Mouse (Mus musculus) hindbrain, embryonic 12.5 days (tissue): Measurements from ENCODE around the gene Smim27. TPM values are rescaled to one million over a fixed set of nuclear protein-coding genes. Genes with fewer than 3 reads are reported as not detected.
A peak's percentile ranks its signal among the peaks of the same experiment; 100 is the strongest.

Experiments used
- ATAC-seq: fragments of 200-750 bp; cut with Nextera tagmentation; 2 replicates; pipeline ENCODE4 v1.8.0; 2017; ENCODE audit warnings: moderate TSS enrichment; ENCODE audit not compliant: low FRiP score
- H3K27ac ChIP-seq: fragments of 300-500 bp; sonication (generic); 2 replicates; pipeline ENCODE4 v1.5.1; 2016; ENCODE audit warnings: mild to moderate bottlenecking
- H3K27me3 ChIP-seq: fragments of 300-500 bp; sonication (generic); 2 replicates; pipeline ENCODE4 v1.6.1; 2016; ENCODE audit warnings: mild to moderate bottlenecking
- H3K36me3 ChIP-seq: fragments of 300-500 bp; sonication (generic); 2 replicates; pipeline ENCODE4 v1.6.1; 2016; ENCODE audit warnings: mild to moderate bottlenecking
- H3K4me1 ChIP-seq: fragments of 300-500 bp; sonication (generic); 2 replicates; pipeline ENCODE4 v1.6.1; 2016
- H3K4me2 ChIP-seq: fragments of 300-500 bp; sonication (generic); replicated peaks from 2 replicates; pipeline ENCODE4 v1.6.1; 2016; ENCODE audit warnings: mild to moderate bottlenecking
- H3K4me3 ChIP-seq: fragments of 300-500 bp; sonication (generic); 2 replicates; pipeline ENCODE4 v1.5.1; 2016; ENCODE audit warnings: mild to moderate bottlenecking
- H3K9ac ChIP-seq: fragments of 300-500 bp; sonication (generic); 2 replicates; pipeline ENCODE4 v1.6.1; 2016; ENCODE audit warnings: mild to moderate bottlenecking, moderate library complexity
- H3K9me3 ChIP-seq: fragments of 300-500 bp; sonication (generic); replicated peaks from 2 replicates; pipeline ENCODE4 v1.6.1; 2016; ENCODE audit warnings: mild to moderate bottlenecking
- WGBS: fragments of 180-500 bp; shearing (Covaris S2); methylation state at CpG from one replicate; pipeline ENCODE4 v1.1.7; 2016; 5-methylcytosine and 5-hydroxymethylcytosine counted together
- polyA plus RNA-seq: library from polyadenylated mRNA; unstranded; fragments of >200 nt; fragmentation: Nextera tagmentation; extraction: Ambion mirVana; gene quantifications from 2 replicates; pipeline ENCODE4 v1.2.1, GENCODE M21; 2016

Smim27 gene
- polyA plus RNA-seq, 1 experiment from 2014 or later, result 23.6 TPM

DNA sequence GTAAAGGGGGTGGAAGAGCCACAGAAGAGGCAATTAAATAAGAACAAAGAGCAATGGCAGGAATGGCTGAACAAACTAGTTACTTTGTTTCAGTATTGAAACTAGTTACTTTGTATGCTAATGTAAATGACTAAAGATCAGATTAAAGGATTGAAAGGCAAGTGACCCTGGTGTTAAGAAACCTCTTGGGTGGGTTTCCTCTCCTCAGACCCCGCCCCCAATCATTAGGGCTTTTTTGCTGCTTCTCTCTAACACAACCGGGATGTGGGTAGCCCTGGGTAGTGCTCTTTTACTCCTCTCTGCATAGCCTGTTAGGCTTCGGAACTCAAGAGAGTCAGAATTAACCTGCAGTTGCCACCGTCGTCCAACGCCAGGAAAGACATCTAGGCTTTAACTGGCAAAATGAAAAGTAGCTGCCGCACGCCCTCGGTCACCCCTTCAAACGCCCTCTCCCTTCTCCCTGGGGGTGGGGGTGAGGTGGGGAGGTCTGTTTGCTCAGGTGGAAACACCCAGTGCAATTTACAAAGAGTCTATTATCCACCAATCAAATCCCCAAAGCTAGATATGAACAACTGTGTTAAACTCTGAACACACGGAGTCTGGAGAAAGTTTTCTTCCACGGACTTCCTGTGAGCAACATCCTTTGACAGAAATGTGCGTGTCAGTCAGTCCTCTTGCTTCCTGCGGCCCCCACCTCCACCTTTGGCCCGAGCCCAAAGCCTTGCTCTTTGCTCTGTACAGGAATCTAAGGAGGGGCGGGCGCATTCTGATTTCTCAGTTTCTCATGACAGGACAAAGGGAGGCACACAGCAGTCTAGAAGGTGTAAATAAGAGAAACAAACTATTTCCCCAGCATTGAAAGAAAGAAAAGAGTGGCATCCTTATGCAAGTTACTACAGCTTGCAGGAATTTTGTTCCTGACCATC, 30.6 kb upstream of the Smim27 start:
- Histone ChIP-seq H3K36me3 (no peaks in the 10 kb centered on the region), H3K27ac (no peak overlapping the region), H3K4me3 (peak overlapping the region; percentile 40), H3K27me3 (no peaks in the 10 kb centered on the region), H3K4me1 (peaks cover 14% of the 10 kb centered on the region), H3K4me2 (peak overlapping the region; percentile 78), H3K9me3 (no peaks in the 10 kb centered on the region), H3K9ac (peak overlapping the region; percentile 46)
- ATAC-seq, result 0 out of 2 replicates have a peak, but pooled peaks have one; percentile 61
- 4% methylated on average over 17 of the region's 17 CpGs for WGBS

DNA sequence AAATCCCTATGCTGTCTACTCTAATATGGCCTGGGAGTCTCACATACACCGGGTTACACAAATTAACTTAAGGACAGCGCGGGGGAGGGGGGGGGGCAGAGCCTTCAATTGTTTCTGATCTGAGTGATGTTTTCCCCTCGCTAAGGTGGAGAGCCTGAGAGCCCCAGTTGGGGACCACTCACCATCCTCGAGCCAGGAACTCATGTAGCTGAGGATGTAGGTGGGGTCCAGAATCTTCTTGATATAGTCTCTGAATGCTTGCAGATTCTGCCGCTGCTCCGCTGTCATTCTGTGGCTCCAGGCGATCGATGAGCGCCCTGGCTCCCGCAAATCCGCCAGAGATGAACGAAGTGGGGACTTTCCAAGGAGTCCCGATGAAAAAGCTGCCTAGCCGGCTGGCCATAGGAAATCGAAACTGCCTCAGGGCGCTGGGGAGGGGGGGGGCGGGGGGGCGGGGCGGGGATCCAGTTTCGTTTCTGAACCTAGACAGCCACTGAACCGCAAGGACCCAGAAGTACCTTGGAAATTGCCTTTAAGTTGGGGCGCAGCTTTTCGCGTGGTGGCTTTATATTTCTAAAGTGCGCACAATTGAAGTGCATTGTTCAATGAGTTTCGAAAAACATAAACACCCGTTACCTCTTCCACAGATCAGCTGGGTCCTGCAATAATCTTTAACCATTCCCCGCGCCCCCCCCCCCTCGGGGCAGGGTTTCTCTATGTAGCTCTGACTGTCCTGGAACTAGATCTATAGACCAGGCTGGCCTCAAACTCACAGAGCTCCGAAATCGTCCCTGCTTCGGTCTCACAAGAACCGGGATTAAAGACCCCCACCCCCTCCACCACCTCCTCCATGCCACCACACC, 29.7 kb upstream of the Smim27 start, which contains the start of gene Ddx58:
Ddx58 (minus strand) TSS at position 420 of the 863 bp plus-strand sequence.
- Histone ChIP-seq H3K9ac (peak within 1 kb of the TSS; percentile 46), H3K27ac (no peak within 1 kb of the TSS), H3K27me3 (no peaks in the 10 kb centered on the region), H3K36me3 (no peaks in the 10 kb centered on the region), H3K9me3 (no peaks in the 10 kb centered on the region), H3K4me1 (peaks cover 14% of the 10 kb centered on the region), H3K4me2 (peak within 1 kb of the TSS; percentile 78), H3K4me3 (peak within 1 kb of the TSS; percentile 40)
- ATAC-seq, result peak; percentile 52
- 5% methylated on average over 29 of the region's 35 CpGs for WGBS

DNA sequence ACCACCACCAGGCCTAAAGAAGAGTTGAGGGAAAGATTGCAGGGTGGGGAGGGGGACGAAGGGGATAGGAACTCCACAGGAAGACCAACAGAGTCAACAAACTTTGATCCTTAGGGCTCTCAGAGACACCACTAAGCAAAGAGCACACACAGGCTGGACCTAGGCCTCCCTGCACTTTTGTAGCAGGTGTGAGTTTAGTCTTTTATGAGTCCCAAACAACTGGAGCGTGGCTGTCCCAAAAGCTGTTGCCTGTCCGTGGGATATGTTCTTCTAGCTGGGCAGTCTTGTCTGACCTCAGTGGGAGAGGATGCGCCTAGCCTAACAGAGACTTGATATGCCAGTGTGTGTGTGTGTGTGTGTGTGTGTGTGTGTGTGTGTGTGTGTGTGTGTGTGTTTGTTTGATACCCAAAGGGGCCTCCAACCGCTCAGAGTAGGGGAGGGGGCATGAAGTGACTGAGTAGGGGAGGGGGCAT, 29.1 kb upstream of the Smim27 start:
- Histone ChIP-seq H3K27me3 (no peaks in the 10 kb centered on the region), H3K4me1 (peaks cover 14% of the 10 kb centered on the region), H3K4me3 (peak overlapping the region; percentile 40), H3K9me3 (no peaks in the 10 kb centered on the region), H3K4me2 (peak overlapping the region; percentile 78), H3K9ac (no peak overlapping the region), H3K36me3 (no peaks in the 10 kb centered on the region), H3K27ac (no peak overlapping the region)
- ATAC-seq, result peak; percentile 43; the same call in 1 of the 2 replicates
- 46% methylated on average over 5 of the region's 5 CpGs for WGBS

DNA sequence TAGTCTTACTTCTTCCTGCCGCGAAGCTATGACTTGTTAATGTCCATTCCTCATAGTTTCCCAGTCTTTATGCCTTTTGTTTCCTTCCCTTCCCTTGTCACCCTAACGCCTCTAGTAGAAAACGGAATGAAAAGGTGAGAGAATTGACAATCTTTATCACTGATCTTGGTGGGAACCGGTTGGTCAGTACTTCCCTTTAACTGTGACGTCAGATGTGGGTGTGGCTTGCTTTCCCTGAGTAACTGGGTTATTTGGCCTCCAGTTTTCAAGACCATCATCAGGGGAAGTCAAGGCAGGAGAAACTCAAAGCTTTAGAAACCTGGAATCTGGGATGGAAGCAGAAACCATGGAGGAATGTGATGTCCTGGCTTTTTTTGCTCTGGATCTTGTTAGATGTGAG, 27.5 kb upstream of the Smim27 start:
- no peak for ATAC-seq
- Histone ChIP-seq H3K4me1 (peaks cover 14% of the 10 kb centered on the region), H3K36me3 (no peaks in the 10 kb centered on the region), H3K27ac (no peak overlapping the region), H3K4me3 (no peak overlapping the region), H3K27me3 (no peaks in the 10 kb centered on the region), H3K9ac (no peak overlapping the region), H3K4me2 (no peak overlapping the region), H3K9me3 (no peaks in the 10 kb centered on the region)
- WGBS, result 51% methylated on average over 6 of the region's 6 CpGs

DNA sequence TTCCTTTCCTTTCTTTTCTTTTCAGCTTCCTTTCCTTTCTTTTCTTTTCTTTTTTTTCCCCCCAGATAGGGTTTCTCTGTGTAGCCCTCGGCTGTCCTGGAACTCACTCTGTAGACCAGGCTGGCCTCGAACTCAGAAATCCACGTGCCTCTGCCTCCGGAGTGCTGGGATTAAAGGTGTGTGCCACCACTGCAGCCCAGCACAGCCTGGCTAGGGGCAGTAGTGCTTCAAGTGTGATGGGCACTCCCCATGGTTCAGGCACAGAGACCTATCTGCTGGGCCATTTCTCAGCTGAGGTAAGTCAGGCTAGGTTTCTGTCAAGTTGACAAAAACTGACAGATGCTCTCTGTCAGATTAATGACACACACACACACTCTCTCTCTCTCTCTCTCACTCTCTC, 26.4 kb upstream of the Smim27 start:
- Histone ChIP-seq H3K4me3 (no peak overlapping the region), H3K27ac (no peak overlapping the region), H3K4me1 (peaks cover 14% of the 10 kb centered on the region), H3K27me3 (no peaks in the 10 kb centered on the region), H3K9me3 (no peaks in the 10 kb centered on the region), H3K9ac (no peak overlapping the region), H3K4me2 (no peak overlapping the region), H3K36me3 (no peaks in the 10 kb centered on the region)
- WGBS, result 80% methylated on average over 4 of the region's 4 CpGs
- ATAC-seq, result no peak

DNA sequence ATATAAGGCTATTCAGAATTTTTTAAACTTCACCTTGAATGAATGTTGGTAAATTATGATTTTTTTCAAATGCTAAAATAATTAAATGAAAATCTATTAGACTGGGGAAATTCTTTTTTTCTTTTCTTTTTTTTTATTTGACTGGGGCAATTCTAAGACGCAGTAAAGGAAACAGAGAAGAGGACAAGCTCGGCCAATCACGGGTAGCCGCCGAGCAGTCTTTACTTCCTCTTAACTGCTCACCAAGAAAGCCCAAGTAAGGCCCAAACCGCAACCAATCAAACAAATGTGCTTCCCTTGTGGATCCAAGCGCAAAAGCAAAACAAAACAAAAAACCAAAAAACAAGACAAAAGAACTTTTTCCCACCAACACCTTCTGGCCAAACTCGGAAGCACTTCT, 25.3 kb upstream of the Smim27 start:
- no peak overlapping the region for H3K4me2 ChIP-seq
- H3K27ac ChIP-seq, result no peak overlapping the region
- no peak overlapping the region for H3K4me3 ChIP-seq
- H3K36me3 ChIP-seq, result no peaks in the 10 kb centered on the region
- no peaks in the 10 kb centered on the region for H3K9me3 ChIP-seq
- ATAC-seq, result no peak
- no peak overlapping the region for H3K9ac ChIP-seq
- H3K4me1 ChIP-seq, result peaks cover 9% of the 10 kb centered on the region
- 86% methylated on average over 8 of the region's 8 CpGs for WGBS
- H3K27me3 ChIP-seq, result no peaks in the 10 kb centered on the region

DNA sequence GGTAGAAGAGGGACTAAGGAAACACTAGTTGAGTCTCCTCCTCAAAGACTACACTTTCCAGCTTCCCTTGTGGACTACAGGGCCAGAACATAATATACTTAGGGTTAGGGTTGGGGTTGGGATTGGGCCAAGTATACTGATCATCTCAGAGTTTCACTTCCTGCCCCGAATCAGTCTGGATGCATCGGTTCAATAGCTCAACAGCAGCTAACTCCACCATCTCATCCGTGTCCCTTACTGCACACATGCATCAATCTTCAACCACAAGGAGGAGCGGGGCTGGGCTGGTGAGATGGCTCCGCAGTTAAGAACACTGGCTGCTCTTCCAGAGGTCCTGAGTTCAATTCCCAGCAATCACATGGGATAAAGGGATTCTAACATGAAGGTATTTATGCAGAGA, 18.4 kb upstream of the Smim27 start:
- ATAC-seq, result no peak
- Histone ChIP-seq H3K9ac (no peak overlapping the region), H3K27me3 (no peaks in the 10 kb centered on the region), H3K4me3 (no peak overlapping the region), H3K36me3 (no peaks in the 10 kb centered on the region), H3K9me3 (no peaks in the 10 kb centered on the region), H3K4me1 (no peaks in the 10 kb centered on the region), H3K4me2 (no peak overlapping the region), H3K27ac (no peak overlapping the region)
- WGBS, result 90% methylated on average over 5 of the region's 5 CpGs

DNA sequence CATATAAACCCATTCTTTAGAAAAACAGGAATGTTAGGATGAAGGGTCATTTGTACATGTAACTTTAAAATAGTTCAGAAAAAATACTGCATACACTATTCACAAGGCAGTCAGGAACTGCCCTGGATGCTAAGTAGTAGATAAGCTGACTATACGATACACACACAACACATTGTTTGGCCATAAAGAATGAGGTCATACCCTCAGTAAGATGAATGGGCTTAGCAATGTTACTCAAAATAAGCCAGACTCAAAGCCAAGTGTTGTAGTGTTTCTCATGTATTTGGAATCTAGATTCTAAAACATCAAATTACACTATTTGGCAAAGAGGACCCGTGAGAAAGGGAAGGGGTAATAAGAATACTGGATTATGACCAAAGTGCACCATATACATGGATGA, 15.6 kb upstream of the Smim27 start:
- no peak overlapping the region for H3K4me3 ChIP-seq
- H3K27me3 ChIP-seq, result no peaks in the 10 kb centered on the region
- H3K4me1 ChIP-seq, result no peaks in the 10 kb centered on the region
- no peak overlapping the region for H3K27ac ChIP-seq
- H3K9me3 ChIP-seq, result no peaks in the 10 kb centered on the region
- 85% methylated on average over 2 of the region's 2 CpGs for WGBS
- no peak overlapping the region for H3K9ac ChIP-seq
- no peak overlapping the region for H3K4me2 ChIP-seq
- peaks cover 10% of the 10 kb centered on the region; the same call in 1 of the 2 replicates for H3K36me3 ChIP-seq
- ATAC-seq, result no peak

DNA sequence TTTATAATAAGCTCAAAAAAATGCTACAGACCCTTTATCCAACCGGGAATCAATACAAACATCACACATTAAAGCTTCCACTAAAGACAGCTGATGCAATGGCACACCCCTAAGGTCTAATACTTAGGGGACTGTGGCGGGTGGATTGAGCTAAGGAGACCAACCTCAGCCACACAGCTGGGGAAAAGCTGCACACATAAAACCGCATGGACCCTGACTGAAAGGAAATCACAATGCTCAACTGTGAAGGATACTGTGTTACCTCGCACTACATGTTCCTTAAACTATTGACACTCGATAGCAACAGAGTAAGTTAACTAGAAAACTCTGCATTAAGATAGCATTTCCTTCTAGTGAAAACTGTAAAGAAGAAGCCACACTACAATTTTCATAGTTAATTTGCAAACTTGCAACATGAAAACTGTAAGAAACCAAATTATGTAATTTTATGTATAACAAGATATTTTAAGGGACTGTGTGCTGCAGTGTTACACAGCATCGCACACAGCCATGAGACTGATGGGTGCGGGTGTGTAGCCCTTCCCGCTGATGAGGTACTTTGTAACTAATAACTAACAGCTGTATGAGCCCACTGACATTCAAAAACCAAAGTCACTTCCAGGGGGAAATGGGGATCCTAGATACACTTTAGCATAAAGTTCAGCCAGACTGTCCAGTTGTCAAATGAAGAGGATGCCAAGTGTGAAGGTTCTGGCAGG, 14.8 kb upstream of the Smim27 start:
- no peaks in the 10 kb centered on the region for H3K9me3 ChIP-seq
- H3K4me3 ChIP-seq, result no peak overlapping the region
- WGBS, result 86% methylated on average over 8 of the region's 8 CpGs
- no peak overlapping the region for H3K9ac ChIP-seq
- no peaks in the 10 kb centered on the region for H3K4me1 ChIP-seq
- H3K27ac ChIP-seq, result no peak overlapping the region
- no peaks in the 10 kb centered on the region for H3K27me3 ChIP-seq
- ATAC-seq, result no peak
- peaks cover 15% of the 10 kb centered on the region for H3K36me3 ChIP-seq
- H3K4me2 ChIP-seq, result no peak overlapping the region

DNA sequence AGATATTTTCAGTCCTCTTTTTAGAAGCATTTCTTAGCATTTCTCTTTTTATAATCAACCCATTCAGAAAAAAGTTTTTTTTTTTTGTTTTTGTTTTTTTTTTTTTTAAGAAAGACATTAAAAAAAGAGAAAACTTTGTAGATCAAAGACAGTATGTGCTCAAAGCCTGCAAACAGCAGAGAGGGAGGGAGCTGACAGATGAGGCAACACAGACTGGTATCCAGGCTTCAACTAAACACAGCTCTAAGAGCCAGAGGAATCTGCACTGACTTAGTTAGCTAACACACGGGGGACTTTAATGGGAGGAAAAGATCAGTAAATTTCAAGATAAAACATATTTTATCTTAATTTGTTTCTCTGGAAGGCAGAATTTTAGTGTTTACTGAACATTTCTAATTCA, 5.1 kb upstream of the Smim27 start:
- Histone ChIP-seq H3K27me3 (no peaks in the 10 kb centered on the region), H3K9me3 (no peaks in the 10 kb centered on the region), H3K4me2 (no peak overlapping the region), H3K27ac (no peak overlapping the region), H3K4me3 (no peak overlapping the region), H3K36me3 (peaks cover 39% of the 10 kb centered on the region), H3K4me1 (peaks cover 18% of the 10 kb centered on the region), H3K9ac (no peak overlapping the region)
- WGBS, result 97% methylated on average over 1 of the region's 1 CpGs
- ATAC-seq, result no peak

DNA sequence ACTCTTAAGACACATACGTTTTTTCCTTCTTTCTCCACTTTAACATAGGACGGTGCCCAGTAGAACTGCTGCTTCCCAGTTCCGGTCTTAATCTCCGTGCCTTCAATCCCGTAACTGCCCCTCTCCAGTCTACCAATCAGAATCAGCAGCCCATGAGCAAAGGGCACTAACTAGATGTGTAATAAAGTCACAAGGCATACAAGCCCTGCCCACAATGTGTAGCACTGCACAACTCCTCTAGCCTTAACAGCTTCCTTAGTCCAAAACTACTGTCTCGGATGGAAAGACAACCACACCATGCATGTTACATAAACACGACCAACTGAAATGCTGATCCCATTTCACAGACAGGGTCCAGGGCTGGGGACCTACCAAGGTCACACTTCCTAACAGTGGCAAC, 1.7 kb upstream of the Smim27 start:
- peak; percentile 3 for ATAC-seq
- peak overlapping the region; percentile 82 for H3K9ac ChIP-seq
- H3K27me3 ChIP-seq, result no peaks in the 10 kb centered on the region
- peaks cover 18% of the 10 kb centered on the region for H3K4me1 ChIP-seq
- peak overlapping the region; percentile 82 for H3K4me2 ChIP-seq
- H3K4me3 ChIP-seq, result peak overlapping the region; percentile 79
- peak overlapping the region; percentile 94 for H3K27ac ChIP-seq
- no peaks in the 10 kb centered on the region for H3K9me3 ChIP-seq
- peaks cover 15% of the 10 kb centered on the region for H3K36me3 ChIP-seq
- WGBS, result 74% methylated on average over 7 of the region's 7 CpGs
